Mouse (Mus musculus): ENCODE measurements around the gene Gm47283. TPM values are rescaled to one million over a fixed set of nuclear protein-coding genes. Genes with fewer than 3 reads are reported as not detected.
A peak's percentile ranks its signal among the peaks of the same experiment; 100 is the strongest.
"Not testable (repeated sequence)": the region's sequence is repeated elsewhere in the genome, so short reads cannot be mapped to it uniquely, and the experiment has no call there.

The Gm47283 gene
- polyA plus RNA-seq, 1 experiment from 2014 or later = not detected

DNA sequence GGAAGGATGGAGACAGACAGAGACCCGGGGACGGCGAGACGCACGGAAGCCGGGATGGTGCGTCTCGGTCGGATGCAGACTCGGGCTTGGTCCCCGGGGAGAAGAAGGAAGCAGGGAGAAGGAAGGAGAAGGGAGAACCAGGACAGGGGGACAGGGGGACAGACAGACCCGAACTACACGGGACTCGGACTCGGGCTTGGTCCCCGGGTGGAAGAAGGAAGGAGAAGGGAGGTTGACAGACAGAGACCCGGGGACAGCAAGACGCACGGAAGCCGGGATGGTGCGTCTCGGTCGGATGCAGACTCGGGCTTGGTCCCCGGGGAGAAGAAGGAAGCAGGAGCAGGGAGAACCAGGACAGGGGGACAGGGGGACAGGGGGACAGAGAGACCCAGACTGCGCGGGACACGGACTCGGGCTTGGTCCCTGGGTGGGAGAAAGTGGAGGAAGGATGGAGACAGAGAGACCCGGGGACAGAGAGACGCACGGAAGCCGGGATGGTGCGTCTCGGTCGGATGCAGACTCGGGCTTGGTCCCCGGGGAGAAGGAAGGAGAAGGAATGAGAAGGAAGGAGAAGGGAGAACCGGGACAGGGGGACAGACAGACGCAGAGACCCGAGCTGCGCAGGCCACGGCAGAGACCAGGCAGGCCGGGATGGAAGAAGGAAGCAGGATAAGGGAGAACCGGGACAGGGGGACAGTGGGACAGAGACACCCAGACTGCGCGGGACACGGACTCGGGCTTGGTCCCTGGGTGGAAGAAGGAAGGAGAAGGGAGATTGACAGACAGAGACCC, 42.1 kb upstream of the Gm47283 start:
- not testable (repeated sequence) for ATAC-seq (ENCODE audit: borderline replicate concordance, extremely low read depth, low FRiP score, low TSS enrichment); H3K9ac ChIP-seq; H3K27ac ChIP-seq; H3K4me3 ChIP-seq; H3K4me2 ChIP-seq; H3K4me1 ChIP-seq; H3K27me3 ChIP-seq
- Histone ChIP-seq H3K36me3 (peaks cover 52% of the 10 kb centered on the region), H3K9me3 (peaks cover 40% of the 10 kb centered on the region)
- WGBS = 86% methylated on average over 49 of the region's 49 CpGs

DNA sequence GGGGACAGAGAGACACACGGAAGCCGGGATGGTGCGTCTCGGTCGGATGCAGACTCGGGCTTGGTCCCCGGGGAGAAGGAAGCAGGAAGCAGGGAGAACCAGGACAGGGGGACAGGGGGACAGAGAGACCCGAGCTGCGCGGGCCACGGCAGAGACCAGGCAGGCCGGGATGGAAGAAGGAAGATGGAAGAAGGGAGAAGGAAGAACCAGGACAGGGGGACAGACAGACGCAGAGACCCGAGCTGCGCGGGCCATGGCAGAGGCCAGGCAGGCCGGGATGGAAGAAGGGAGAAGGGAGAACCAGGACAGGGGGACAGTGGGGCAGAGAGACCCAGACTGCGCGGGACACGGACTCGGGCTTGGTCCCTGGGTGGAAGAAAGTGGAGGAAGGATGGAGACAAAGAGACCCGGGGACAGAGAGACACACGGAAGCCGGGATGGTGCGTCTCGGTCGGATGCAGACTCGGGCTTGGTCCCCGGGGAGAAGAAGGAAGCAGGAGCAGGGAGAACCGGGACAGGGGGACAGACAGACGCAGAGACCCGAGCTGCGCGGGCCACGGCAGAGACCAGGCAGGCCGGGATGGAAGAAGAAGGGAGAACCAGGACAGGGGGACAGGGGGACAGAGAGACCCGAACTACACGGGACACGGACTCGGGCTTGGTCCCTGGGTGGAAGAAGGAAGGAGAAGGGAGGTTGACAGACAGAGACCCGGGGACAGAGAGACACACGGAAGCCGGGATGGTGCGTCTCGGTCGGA, 41.3 kb upstream of the Gm47283 start:
- not testable (repeated sequence) for H3K27me3 ChIP-seq; H3K4me2 ChIP-seq; H3K27ac ChIP-seq; H3K4me3 ChIP-seq; H3K9ac ChIP-seq; ATAC-seq (ENCODE audit: borderline replicate concordance, extremely low read depth, low FRiP score, low TSS enrichment); H3K4me1 ChIP-seq
- Histone ChIP-seq H3K9me3 (peaks cover 40% of the 10 kb centered on the region), H3K36me3 (peaks cover 52% of the 10 kb centered on the region)
- WGBS = 83% methylated on average over 41 of the region's 46 CpGs

DNA sequence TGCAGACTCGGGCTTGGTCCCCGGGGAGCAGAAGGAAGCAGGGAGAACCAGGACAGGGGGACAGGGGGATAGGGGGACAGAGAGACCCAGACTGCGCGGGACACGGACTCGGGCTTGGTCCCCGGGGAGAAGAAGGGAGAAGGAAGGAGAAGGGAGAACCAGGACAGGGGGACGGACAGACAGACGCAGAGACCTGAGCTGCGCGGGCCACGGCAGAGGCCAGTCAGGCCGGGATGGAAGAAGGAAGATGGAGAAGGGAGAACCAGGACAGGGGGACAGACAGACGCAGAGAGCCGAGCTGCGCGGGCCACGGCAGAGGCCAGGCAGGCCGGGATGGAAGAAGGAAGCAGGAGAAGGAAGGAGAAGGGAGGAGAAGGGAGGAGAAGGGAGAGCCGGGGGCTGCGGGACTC, 40.7 kb upstream of the Gm47283 start:
- Histone ChIP-seq H3K9ac (no peak overlapping the region), H3K4me1 (no peaks in the 10 kb centered on the region), H3K4me2 (no peak overlapping the region), H3K9me3 (peaks cover 37% of the 10 kb centered on the region), H3K4me3 (no peak overlapping the region), H3K27me3 (no peaks in the 10 kb centered on the region), H3K27ac (no peak overlapping the region), H3K36me3 (peaks cover 50% of the 10 kb centered on the region)
- no CpG with 5 or more reads among the region's 21 CpGs for WGBS
- no peak for ATAC-seq (ENCODE audit: borderline replicate concordance, extremely low read depth, low FRiP score, low TSS enrichment)

DNA sequence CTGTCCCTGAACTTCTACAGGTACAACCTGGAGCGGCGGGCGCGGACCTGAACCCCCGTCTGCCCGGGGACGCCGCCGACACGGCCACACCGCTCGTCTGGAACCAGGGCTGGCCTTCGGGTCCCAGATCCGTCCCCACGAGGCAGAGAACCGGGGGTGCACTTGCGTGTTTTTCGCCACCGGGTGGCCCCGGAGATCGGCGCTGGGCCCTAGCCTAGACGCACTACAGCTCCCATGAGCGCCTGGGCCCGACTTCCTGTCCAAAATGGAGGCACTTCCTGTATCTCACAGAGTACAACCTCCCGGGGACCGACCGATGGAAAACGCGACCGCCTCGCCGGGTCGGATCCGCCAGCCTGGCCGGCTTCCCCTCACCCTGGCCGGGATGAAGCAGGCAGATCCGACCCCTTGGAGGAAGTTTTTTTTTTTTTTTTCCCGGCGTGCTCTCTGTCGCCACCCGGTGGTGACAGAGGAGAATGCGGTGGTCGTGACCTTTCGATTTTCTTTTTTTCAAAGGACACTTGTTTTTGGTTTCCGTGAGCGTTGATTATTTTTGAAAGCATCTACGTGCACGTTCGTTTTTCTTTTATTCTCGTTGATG, 40.1 kb upstream of the Gm47283 start:
- Histone ChIP-seq H3K36me3 (peaks cover 43% of the 10 kb centered on the region), H3K27ac (0 out of 2 replicates have a peak overlapping the region, but pooled peaks have one; percentile 20), H3K9me3 (peaks cover 31% of the 10 kb centered on the region), H3K4me3 (peak overlapping the region; percentile 22), H3K4me2 (peak overlapping the region; percentile 26)
- not testable (repeated sequence) for H3K4me1 ChIP-seq, H3K27me3 ChIP-seq, H3K9ac ChIP-seq
- 61% methylated on average over 51 of the region's 51 CpGs for WGBS
- peak; percentile 85 for ATAC-seq (ENCODE audit: borderline replicate concordance, extremely low read depth, low FRiP score, low TSS enrichment)

DNA sequence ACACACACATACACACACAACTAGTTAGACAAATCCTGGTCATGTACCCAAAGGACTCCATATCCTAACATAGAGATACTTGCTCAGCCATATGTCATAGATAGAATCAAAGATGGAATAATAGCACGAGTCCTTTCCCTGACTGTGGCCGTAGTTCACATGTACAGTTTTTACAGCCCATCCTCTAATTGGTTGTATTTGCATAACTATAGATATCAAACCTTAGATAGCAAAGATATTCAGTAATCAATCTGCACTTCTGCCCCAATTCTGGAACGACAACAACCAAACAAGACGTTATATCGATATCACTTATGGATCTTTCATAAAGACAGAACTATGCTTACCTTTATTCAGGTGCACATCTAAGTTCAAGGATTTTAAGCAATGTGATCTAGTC, 39.3 kb upstream of the Gm47283 start:
- H3K27me3 ChIP-seq; H3K4me1 ChIP-seq; H3K4me2 ChIP-seq; H3K27ac ChIP-seq; H3K4me3 ChIP-seq; H3K9ac ChIP-seq; ATAC-seq (ENCODE audit: borderline replicate concordance, extremely low read depth, low FRiP score, low TSS enrichment): not testable (repeated sequence)
- H3K36me3 ChIP-seq = peaks cover 35% of the 10 kb centered on the region
- peaks cover 23% of the 10 kb centered on the region for H3K9me3 ChIP-seq
- WGBS = 89% methylated on average over 5 of the region's 5 CpGs

DNA sequence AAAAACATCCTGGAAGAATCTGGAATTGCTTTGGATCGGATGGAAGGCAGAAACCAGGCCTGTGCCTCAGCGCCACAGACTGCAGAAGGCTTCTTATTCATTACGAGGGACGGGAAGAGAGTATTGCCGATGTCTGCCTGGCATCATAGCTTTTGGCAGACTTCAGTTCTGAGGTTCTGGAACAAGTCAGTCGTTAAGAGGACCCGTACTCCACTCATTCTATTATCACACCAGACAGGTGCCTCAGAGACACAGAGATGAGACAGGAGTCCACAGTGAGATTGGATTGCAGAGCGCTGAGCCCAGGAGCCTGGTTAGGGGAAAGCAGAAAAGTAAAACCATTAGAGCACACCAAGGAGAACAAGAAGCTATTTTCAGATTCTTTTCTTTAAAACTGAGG, 29.8 kb upstream of the Gm47283 start, which contains the start of gene Gm21860:
TSS of gene Gm21860 (minus strand) at position 101 of the 400 bp plus-strand sequence.
- H3K36me3 ChIP-seq; ATAC-seq (ENCODE audit: borderline replicate concordance, extremely low read depth, low FRiP score, low TSS enrichment); H3K9ac ChIP-seq; H3K27me3 ChIP-seq; H3K4me1 ChIP-seq; H3K4me2 ChIP-seq; H3K9me3 ChIP-seq; H3K27ac ChIP-seq; H3K4me3 ChIP-seq: not testable (repeated sequence)
- no CpG with 5 or more reads among the region's 8 CpGs for WGBS

DNA sequence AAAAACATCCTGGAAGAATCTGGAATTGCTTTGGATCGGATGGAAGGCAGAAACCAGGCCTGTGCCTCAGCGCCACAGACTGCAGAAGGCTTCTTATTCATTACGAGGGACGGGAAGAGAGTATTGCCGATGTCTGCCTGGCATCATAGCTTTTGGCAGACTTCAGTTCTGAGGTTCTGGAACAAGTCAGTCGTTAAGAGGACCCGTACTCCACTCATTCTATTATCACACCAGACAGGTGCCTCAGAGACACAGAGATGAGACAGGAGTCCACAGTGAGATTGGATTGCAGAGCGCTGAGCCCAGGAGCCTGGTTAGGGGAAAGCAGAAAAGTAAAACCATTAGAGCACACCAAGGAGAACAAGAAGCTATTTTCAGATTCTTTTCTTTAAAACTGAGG, 54.5 kb downstream of the Gm47283 start, which contains the start of gene Gm21748:
TSS of gene Gm21748 (minus strand) at position 101 of the 400 bp plus-strand sequence.
- not testable (repeated sequence) for H3K27me3 ChIP-seq; H3K27ac ChIP-seq; H3K36me3 ChIP-seq; H3K4me3 ChIP-seq; H3K9ac ChIP-seq; H3K4me1 ChIP-seq; ATAC-seq (ENCODE audit: borderline replicate concordance, extremely low read depth, low FRiP score, low TSS enrichment); H3K9me3 ChIP-seq; H3K4me2 ChIP-seq
- no CpG with 5 or more reads among the region's 8 CpGs for WGBS

Other genes with a start within 250 kb of the Gm47283 start
- not detected in 2 replicates for gene Gm21860, start 29.9 kb upstream of the Gm47283 start, polyA plus RNA-seq (2015; fragmentation: Nextera tagmentation; extraction: Ambion mirVana)
- gene Gm21748, start 54.4 kb downstream of the Gm47283 start, polyA plus RNA-seq (2015; fragmentation: Nextera tagmentation; extraction: Ambion mirVana) = not detected in 2 replicates

All from lung, embryonic 15.5 days (tissue).